Mouse (Mus musculus): ENCODE results near the gene Edem3.

DNA sequence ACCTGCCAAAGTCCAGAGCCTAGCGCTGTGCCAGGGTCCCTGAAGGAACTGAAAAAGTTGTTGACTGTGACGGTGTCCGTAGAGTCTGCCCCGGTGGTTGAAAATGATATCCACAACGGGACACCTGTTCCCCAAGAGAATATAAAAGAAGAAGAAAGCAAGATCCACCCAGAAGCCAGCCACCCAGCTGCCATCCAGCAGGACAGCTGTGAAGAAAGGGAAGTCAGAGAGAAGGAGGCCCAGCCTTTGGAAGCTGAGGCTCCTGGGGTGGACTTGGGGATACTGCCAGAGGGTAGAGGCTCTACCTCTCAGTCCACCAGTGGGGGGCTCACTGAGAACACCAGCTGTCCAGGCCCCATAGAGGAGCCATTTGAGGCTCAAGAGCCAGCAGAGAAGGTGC, 37.5 kb upstream of the Edem3 start:
- TF ChIP-seq CTCF (IDR thresholded peaks at IDR 0.05; ENCODE audit: extremely low read depth, insufficient read length, insufficient replicate concordance, low read depth, low read length) (no peak), POLR2A (IDR thresholded peaks at IDR 0.05; ENCODE audit: low read depth, low read length) (no peak)

Measured in small intestine, adult 2 months (tissue).